Mouse (Mus musculus) ES-Bruce4 (cell line): ENCODE measurements around the gene Xpnpep2.

ENCODE experiments used
- CTCF ChIP-seq: IDR thresholded peaks from one replicate; pipeline ENCODE4 v1.8.1; 2011; ENCODE audit warnings: low read depth, low read length
- EP300 ChIP-seq: IDR thresholded peaks from 2 replicates; pipeline ENCODE4 v1.6.1; 2011; ENCODE audit warnings: low read depth, low read length; ENCODE audit not compliant: insufficient read depth
- POLR2A ChIP-seq: IDR thresholded peaks from one replicate; pipeline ENCODE4 v1.8.1; 2011; ENCODE audit warnings: low read length; ENCODE audit not compliant: insufficient read depth

GRCm38 (mm10) chrX:48157396-48157795 is 48.9 kb downstream of the Xpnpep2 start:
- TF ChIP-seq CTCF (no peak), POLR2A (no peak), EP300 (no peak)
